Mouse (Mus musculus): Measurements from ENCODE around the gene Mettl2. TPM values are rescaled to one million over a fixed set of nuclear protein-coding genes. Genes with fewer than 3 reads are reported as not detected.

The Mettl2 gene
- total RNA-seq, 2 experiments from 2014 or later = 17.4 to 18.3 TPM

GRCm38 (mm10) chr11:105153068-105153833 lies 27.0 kb downstream of the Mettl2 start:
- DNase-seq = no peak

GRCm38 (mm10) chr11:105155915-105156314 lies 29.7 kb downstream of the Mettl2 start:
- no peak for DNase-seq

- no peak for DNase-seq
Measured at GRCm38 (mm10) chr11:105156748-105157267, 30.6 kb downstream of the Mettl2 start.

- DNase-seq = no peak
Measured at GRCm38 (mm10) chr11:105158047-105158446, 31.8 kb downstream of the Mettl2 start.

- no peak for DNase-seq
Measured at GRCm38 (mm10) chr11:105159673-105160360, 33.6 kb downstream of the Mettl2 start.

- DNase-seq = no peak
Measured at GRCm38 (mm10) chr11:105161411-105161810, 35.2 kb downstream of the Mettl2 start.

GRCm38 (mm10) chr11:105164516-105165510 lies 38.6 kb downstream of the Mettl2 start:
- DNase-seq = no peak

GRCm38 (mm10) chr11:105166780-105167179 lies 40.6 kb downstream of the Mettl2 start:
- DNase-seq = no peak

- no peak for DNase-seq
Measured at GRCm38 (mm10) chr11:105178516-105178915, 52.3 kb downstream of the Mettl2 start, which contains the start of gene Tlk2. Tlk2 (plus strand) TSS chr11:105178807.

- no peak for DNase-seq
Measured at GRCm38 (mm10) chr11:105179523-105179922, 53.3 kb downstream of the Mettl2 start.

- DNase-seq = peak; percentile 17 to 19
Measured at GRCm38 (mm10) chr11:105180471-105181091, 54.4 kb downstream of the Mettl2 start.

- peak; percentile 85 to 89 for DNase-seq
Measured at GRCm38 (mm10) chr11:105181126-105181637, 55.0 kb downstream of the Mettl2 start.

GRCm38 (mm10) chr11:105181689-105182460 lies 55.6 kb downstream of the Mettl2 start:
- peak; percentile 47 to 60 for DNase-seq

GRCm38 (mm10) chr11:105182461-105182855 lies 56.2 kb downstream of the Mettl2 start:
- no peak for DNase-seq

GRCm38 (mm10) chr11:105184678-105185077 lies 58.5 kb downstream of the Mettl2 start:
- no peak for DNase-seq

Other genes with a start within 250 kb of the Mettl2 start
- gene Efcab3, start 62.8 kb upstream of the Mettl2 start, total RNA-seq (2021) = under 1 TPM; 0.46 to 0.65 TPM
- not detected for gene Gm10842, start 20.5 kb downstream of the Mettl2 start, total RNA-seq (2021)
- 10 to 100 TPM; 47.8 to 53.8 TPM for gene Tlk2, start 52.4 kb downstream of the Mettl2 start, total RNA-seq (2021)
- 1 to 10 TPM; 4.7 to 7.4 TPM for gene Mrc2, start 166.2 kb downstream of the Mettl2 start, total RNA-seq (2021)

Measured in layer of hippocampus, postnatal 36 days (tissue).